Mouse (Mus musculus) midbrain, postnatal 0 days (tissue): Measurements from ENCODE around the gene Gsg1. TPM values are rescaled to one million over a fixed set of nuclear protein-coding genes. Genes with fewer than 3 reads are reported as not detected.

Experiments used
- ATAC-seq: fragments of 200-750 bp; cut with Nextera tagmentation; 2 replicates; pipeline ENCODE4 v1.8.0; 2017; ENCODE audit warnings: moderate number of reproducible peaks, mild to moderate bottlenecking, moderate TSS enrichment, moderate library complexity; ENCODE audit not compliant: low FRiP score
- DNase-seq: peaks from one replicate; pipeline ENCODE4 v3.0.0-alpha.2; 2015; ENCODE audit warnings: low spot score
- H3K27ac ChIP-seq: fragments of 300-500 bp; sonication (generic); 2 replicates; pipeline ENCODE4 v1.5.1; 2014; ENCODE audit warnings: low read depth, mild to moderate bottlenecking, low read length, mixed read lengths
- H3K27me3 ChIP-seq: fragments of 300-500 bp; sonication (generic); 2 replicates; pipeline ENCODE4 v1.6.1; 2014; ENCODE audit warnings: low read length, control low read depth, mixed read lengths; ENCODE audit not compliant: insufficient read depth
- H3K36me3 ChIP-seq: fragments of 300-500 bp; sonication (generic); 2 replicates; pipeline ENCODE4 v1.6.1; 2014; ENCODE audit warnings: low read length, control low read depth, mixed read lengths; ENCODE audit not compliant: insufficient read depth
- H3K4me1 ChIP-seq: fragments of 300-500 bp; sonication (generic); 2 replicates; pipeline ENCODE4 v1.6.1; 2014; ENCODE audit warnings: mild to moderate bottlenecking, control low read depth, antibody characterized with exemption, low read length, mixed read lengths; ENCODE audit not compliant: insufficient read depth
- H3K4me2 ChIP-seq: fragments of 300-500 bp; sonication (generic); 2 replicates; pipeline ENCODE4 v1.6.1; 2014; ENCODE audit warnings: low read depth, mild to moderate bottlenecking, low read length, mixed read lengths; ENCODE audit not compliant: poor library complexity, severe bottlenecking
- H3K4me3 ChIP-seq: fragments of 300-500 bp; sonication (generic); 2 replicates; pipeline ENCODE4 v1.5.1; 2014; ENCODE audit warnings: low read depth, mild to moderate bottlenecking, low read length, moderate library complexity
- H3K9ac ChIP-seq: fragments of 300-500 bp; sonication (generic); replicated peaks from 2 replicates; pipeline ENCODE4 v1.6.1; 2014; ENCODE audit warnings: mild to moderate bottlenecking, low read length, moderate library complexity, mixed read lengths; ENCODE audit not compliant: poor library complexity, severe bottlenecking
- H3K9me3 ChIP-seq: fragments of 300-500 bp; sonication (generic); 2 replicates; pipeline ENCODE4 v1.6.1; 2016; ENCODE audit warnings: low read length, control low read depth
- CTCF ChIP-seq: IDR thresholded peaks from 2 replicates; pipeline ENCODE4 v1.5.1; 2016; ENCODE audit warnings: antibody characterized with exemption, mild to moderate bottlenecking
- WGBS: fragments of 180-500 bp; shearing (Covaris S2); extraction: QIAGEN DNeasy Blood & Tissue Kit; methylation state at CpG from one replicate; pipeline ENCODE4 v1.1.7; 2014; 5-methylcytosine and 5-hydroxymethylcytosine counted together
- polyA plus RNA-seq: library from polyadenylated mRNA; unstranded; fragments of >200 nt; fragmentation: Nextera tagmentation; extraction: Ambion mirVana; gene quantifications from 2 replicates; pipeline ENCODE4 v1.2.1, GENCODE M21; 2015
- total RNA-seq: library from RNA; depleted of rRNA; stranded (reverse); fragments of >200 nt; gene quantifications from 2 replicates; pipeline ENCODE4 v1.2.3, GENCODE M21; 2014

The Gsg1 gene
- total and polyA plus RNA-seq, 2 experiments from 2014 or later, result 0.17 to 2.6 TPM

- no peaks in the 10 kb centered on the region for H3K4me1 ChIP-seq
- no peak for DNase-seq
- H3K27ac ChIP-seq, result no peak overlapping the region
- WGBS, result 87% methylated on average over 3 of the region's 3 CpGs
- H3K4me3 ChIP-seq, result no peak overlapping the region
- no peak overlapping the region for H3K4me2 ChIP-seq
- no peaks in the 10 kb centered on the region for H3K27me3 ChIP-seq
- H3K9ac ChIP-seq, result no peak overlapping the region
- no peaks in the 10 kb centered on the region for H3K36me3 ChIP-seq
- no peaks in the 10 kb centered on the region for H3K9me3 ChIP-seq
- ATAC-seq, result no peak
- TF ChIP-seq CTCF, result no peak
Observed at GRCm38 (mm10) chr6:135267221-135267620, 13.1 kb upstream of the Gsg1 start.

DNA sequence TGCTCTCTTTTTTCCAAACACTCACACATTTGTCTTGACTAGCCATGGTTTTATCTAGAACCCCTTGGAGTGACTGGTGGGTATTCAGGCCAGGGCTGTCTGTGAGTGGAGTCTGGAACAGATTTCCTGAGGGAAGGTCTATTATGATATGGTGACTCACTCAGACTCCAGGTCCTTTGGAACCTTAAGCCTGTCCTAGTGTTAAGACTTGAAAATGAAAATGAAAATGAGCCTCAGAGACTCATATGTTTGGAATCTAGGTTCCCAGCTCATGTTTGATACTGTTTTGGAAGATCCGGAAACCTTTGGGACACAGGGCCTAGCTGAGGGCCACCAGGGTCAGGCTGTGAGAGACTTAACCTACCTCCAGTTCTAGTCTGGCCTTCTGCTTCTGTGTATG is 11.9 kb upstream of the Gsg1 start:
- no peaks in the 10 kb centered on the region for H3K36me3 ChIP-seq
- H3K4me2 ChIP-seq, result no peak overlapping the region
- DNase-seq (no peak), ATAC-seq (no peak)
- 88% methylated on average over 1 of the region's 1 CpGs for WGBS
- H3K27me3 ChIP-seq, result no peaks in the 10 kb centered on the region
- no peak for TF ChIP-seq CTCF
- no peak overlapping the region for H3K9ac ChIP-seq
- H3K9me3 ChIP-seq, result no peaks in the 10 kb centered on the region
- H3K27ac ChIP-seq, result no peak overlapping the region
- H3K4me1 ChIP-seq, result no peaks in the 10 kb centered on the region
- H3K4me3 ChIP-seq, result no peak overlapping the region

- H3K4me3 ChIP-seq, result no peak overlapping the region
- no peaks in the 10 kb centered on the region for H3K27me3 ChIP-seq
- ATAC-seq (no peak), DNase-seq (no peak)
- H3K36me3 ChIP-seq, result no peaks in the 10 kb centered on the region
- H3K4me1 ChIP-seq, result no peaks in the 10 kb centered on the region
- peak; percentile 27; the same call in 1 of the 2 replicates for TF ChIP-seq CTCF
- H3K4me2 ChIP-seq, result no peak overlapping the region
- H3K9me3 ChIP-seq, result no peaks in the 10 kb centered on the region
- 99% methylated on average over 6 of the region's 6 CpGs for WGBS
- no peak overlapping the region for H3K27ac ChIP-seq
- no peak overlapping the region for H3K9ac ChIP-seq
Observed at GRCm38 (mm10) chr6:135264136-135264535, 10.0 kb upstream of the Gsg1 start.

DNA sequence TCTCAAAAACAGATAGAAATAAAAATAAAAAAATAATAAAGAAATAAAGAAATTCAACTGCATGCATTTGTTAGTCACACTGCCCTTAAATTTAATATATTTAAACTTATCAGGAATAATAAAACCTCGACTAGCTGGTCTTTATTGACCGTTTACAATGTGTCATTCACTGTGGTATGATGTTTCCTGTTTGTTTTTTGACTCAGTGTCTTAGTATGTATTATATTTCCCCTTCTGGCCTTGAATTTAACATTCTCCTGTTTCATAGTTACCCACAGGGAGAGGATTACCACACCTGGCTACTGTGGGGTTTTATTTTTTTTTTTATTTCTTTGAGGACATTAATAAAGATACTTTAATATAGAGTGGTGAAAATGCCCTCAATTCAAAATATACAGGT is 8.4 kb upstream of the Gsg1 start:
- no peak for TF ChIP-seq CTCF
- no peaks in the 10 kb centered on the region for H3K9me3 ChIP-seq
- no peaks in the 10 kb centered on the region for H3K27me3 ChIP-seq
- ATAC-seq, result no peak
- H3K4me2 ChIP-seq, result no peak overlapping the region
- WGBS, result 87% methylated on average over 2 of the region's 2 CpGs
- no peak overlapping the region for H3K9ac ChIP-seq
- H3K27ac ChIP-seq, result no peak overlapping the region
- H3K4me3 ChIP-seq, result no peak overlapping the region
- no peak for DNase-seq
- no peaks in the 10 kb centered on the region for H3K4me1 ChIP-seq
- H3K36me3 ChIP-seq, result no peaks in the 10 kb centered on the region

DNA sequence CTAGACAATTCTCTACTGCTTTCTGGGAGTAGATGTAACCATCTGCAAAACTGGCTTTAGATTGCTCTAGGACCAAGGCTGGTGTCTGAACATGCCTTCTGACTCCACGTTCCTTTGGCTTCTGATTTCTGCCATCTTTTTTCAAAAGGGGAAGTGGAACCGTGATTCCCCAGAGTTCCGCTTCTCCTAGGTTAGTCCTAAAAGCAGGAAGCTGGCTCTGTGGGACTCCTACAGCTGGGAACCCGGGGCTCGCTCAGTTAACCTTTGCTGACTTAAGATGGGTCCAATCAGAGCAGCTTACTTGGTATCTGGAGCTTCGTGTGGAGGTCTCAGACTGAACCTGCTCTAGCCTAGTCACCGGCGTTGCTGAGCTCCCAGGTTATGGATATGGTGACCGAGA is 7.0 kb upstream of the Gsg1 start:
- H3K4me3 ChIP-seq, result no peak overlapping the region
- no peaks in the 10 kb centered on the region for H3K9me3 ChIP-seq
- H3K4me1 ChIP-seq, result no peaks in the 10 kb centered on the region
- no peaks in the 10 kb centered on the region for H3K36me3 ChIP-seq
- 88% methylated on average over 9 of the region's 9 CpGs for WGBS
- ATAC-seq (no peak), DNase-seq (no peak)
- H3K4me2 ChIP-seq, result no peak overlapping the region
- no peak overlapping the region for H3K27ac ChIP-seq
- H3K9ac ChIP-seq, result no peak overlapping the region
- TF ChIP-seq CTCF, result no peak
- H3K27me3 ChIP-seq, result no peaks in the 10 kb centered on the region

GRCm38 (mm10) chr6:135260435-135260834 is 6.3 kb upstream of the Gsg1 start:
- Histone ChIP-seq H3K27ac (no peak overlapping the region), H3K9me3 (no peaks in the 10 kb centered on the region; the same call in 1 of the 2 replicates), H3K9ac (no peak overlapping the region), H3K4me3 (no peak overlapping the region), H3K4me2 (no peak overlapping the region), H3K36me3 (no peaks in the 10 kb centered on the region), H3K27me3 (no peaks in the 10 kb centered on the region), H3K4me1 (no peaks in the 10 kb centered on the region)
- ATAC-seq (no peak), DNase-seq (no peak)
- peak; percentile 18; the same call in 1 of the 2 replicates for TF ChIP-seq CTCF
- WGBS, result 95% methylated on average over 6 of the region's 6 CpGs
